Mouse (Mus musculus) left cerebral cortex, adult 9 months (tissue): ENCODE measurements around the gene E130114P18Rik.
A peak's percentile ranks its signal among the peaks of the same experiment; 100 is the strongest.

Experiments
- DNase-seq, 2 experiments: peaks; one replicate each; pipeline ENCODE4 v3.0.0; 2022; ENCODE audit warnings: low spot score in 2 of 2

Gene E130114P18Rik

GRCm38 (mm10) chr4:97805255-97805654 lies 27.4 kb upstream of the E130114P18Rik start:
- DNase-seq: no peak

GRCm38 (mm10) chr4:97804638-97805037 lies 26.8 kb upstream of the E130114P18Rik start:
- DNase-seq: no peak

GRCm38 (mm10) chr4:97803791-97804190 lies 25.9 kb upstream of the E130114P18Rik start:
- DNase-seq: no peak

- no peak for DNase-seq
Measured at GRCm38 (mm10) chr4:97796505-97796904, 18.6 kb upstream of the E130114P18Rik start.

GRCm38 (mm10) chr4:97795957-97796356 lies 18.1 kb upstream of the E130114P18Rik start:
- no peak for DNase-seq

GRCm38 (mm10) chr4:97794865-97795264 lies 17.0 kb upstream of the E130114P18Rik start:
- no peak for DNase-seq

GRCm38 (mm10) chr4:97793931-97794330 lies 16.1 kb upstream of the E130114P18Rik start:
- DNase-seq: no peak

GRCm38 (mm10) chr4:97788537-97788936 lies 10.7 kb upstream of the E130114P18Rik start:
- no peak for DNase-seq

GRCm38 (mm10) chr4:97787515-97787914 lies 9.6 kb upstream of the E130114P18Rik start:
- DNase-seq: peak in 1 of 2 experiments; percentile 55

GRCm38 (mm10) chr4:97786571-97786970 lies 8.7 kb upstream of the E130114P18Rik start:
- no peak for DNase-seq

- DNase-seq: no peak
Measured at GRCm38 (mm10) chr4:97785547-97786271, 7.8 kb upstream of the E130114P18Rik start.

GRCm38 (mm10) chr4:97784236-97784635 lies 6.4 kb upstream of the E130114P18Rik start:
- no peak for DNase-seq

GRCm38 (mm10) chr4:97783073-97783879 lies 5.4 kb upstream of the E130114P18Rik start:
- DNase-seq: no peak

GRCm38 (mm10) chr4:97782497-97782896 lies 4.6 kb upstream of the E130114P18Rik start:
- DNase-seq: no peak

GRCm38 (mm10) chr4:97782069-97782468 lies 4.2 kb upstream of the E130114P18Rik start:
- no peak for DNase-seq

- DNase-seq: no peak
Measured at GRCm38 (mm10) chr4:97780666-97781435, 3.0 kb upstream of the E130114P18Rik start.

GRCm38 (mm10) chr4:97780024-97780423 lies 2.1 kb upstream of the E130114P18Rik start:
- no peak for DNase-seq

- no peak for DNase-seq
Measured at GRCm38 (mm10) chr4:97779003-97779930, 1.4 kb upstream of the E130114P18Rik start.

- DNase-seq: no peak
Measured at GRCm38 (mm10) chr4:97778211-97779002, 529 bp upstream of the E130114P18Rik start.

- DNase-seq: no peak
Measured at GRCm38 (mm10) chr4:97777081-97777705, 685 bp downstream of the E130114P18Rik start.
